Mouse (Mus musculus) inflammation-experienced regulatory T-cells (primary cell): ENCODE data around the gene Tada2a. TPM values are rescaled to one million over a fixed set of nuclear protein-coding genes. Genes with fewer than 3 reads are reported as not detected.

Experiments used
- polyA plus RNA-seq, 2 experiments: library from polyadenylated mRNA; unstranded; fragments of 100-300 nt; shearing (Covaris generic); gene quantifications; one replicate each; pipeline ENCODE4 v1.2.1; 2017

Gene Tada2a
- 1 to 10 TPM; 7.1 to 9.0 TPM for polyA plus RNA-seq

GRCm38 (mm10) chr11:84128943-84129798 is at the start of gene Tada2a, which contains the start of gene Acaca:
TSS of gene Tada2a (minus strand) at chr11:84129600.
TSS of gene Acaca (plus strand) at chr11:84129672.

GRCm38 (mm10) chr11:84167046-84167526 is 37.7 kb upstream of the Tada2a start, which contains the start of gene Gm11437:
TSS of gene Gm11437 (minus strand) at chr11:84167476.

GRCm38 (mm10) chr11:84069034-84069370 is 60.4 kb downstream of the Tada2a start, which contains the start of gene Dusp14:
TSS of gene Dusp14 (minus strand) at chr11:84069261.

Other genes with a start within 250 kb of the Tada2a start
- 10 to 100 TPM; 54.8 to 79.1 TPM for gene Ddx52, start 187.5 kb downstream of the Tada2a start, polyA plus RNA-seq
- gene Synrg, start 165.2 kb downstream of the Tada2a start, polyA plus RNA-seq = 10 to 100 TPM; 26.6 to 34.2 TPM
- gene Dusp14, start 60.3 kb downstream of the Tada2a start, polyA plus RNA-seq = 10 to 100 TPM in 1 of 2 experiments, 1 to 10 TPM in 1; 4.1 to 11.7 TPM
- gene Acaca, start 72 bp upstream of the Tada2a start, polyA plus RNA-seq = 1 to 10 TPM; 4.1 to 5.1 TPM
- gene Gm11437, start 37.9 kb upstream of the Tada2a start, polyA plus RNA-seq = under 1 TPM in 1 of 2 experiments, not detected in 1; 0.83 TPM